Mouse (Mus musculus): Measurements from ENCODE around the gene Tnfrsf26. TPM values are rescaled to one million over a fixed set of nuclear protein-coding genes. Genes with fewer than 3 reads are reported as not detected.
A peak's percentile ranks its signal among the peaks of the same experiment; 100 is the strongest.

Gene Tnfrsf26
- polyA plus RNA-seq, 1 experiment from 2014 or later = 0.23 TPM

DNA sequence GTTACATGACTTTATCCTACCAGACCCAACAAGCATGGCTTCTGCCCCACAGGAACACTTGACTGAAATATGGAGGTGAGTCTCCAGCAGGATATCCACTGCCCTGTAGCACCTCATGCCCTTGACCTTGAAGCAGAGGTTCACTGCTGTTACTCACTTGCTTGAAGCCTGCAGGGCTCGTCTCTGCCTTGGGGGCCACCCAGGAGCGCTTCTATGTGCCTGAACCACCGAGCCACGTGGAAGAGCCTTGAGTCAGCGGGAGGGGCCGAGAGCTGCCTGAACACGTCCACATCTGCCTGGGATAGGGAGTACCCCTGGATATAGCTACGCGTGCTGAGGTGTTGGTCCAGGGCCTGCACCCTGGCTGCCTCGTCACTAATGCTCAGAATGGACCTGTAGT lies 36.3 kb downstream of the Tnfrsf26 start:
- Histone ChIP-seq H3K4me1 (peaks cover 6% of the 10 kb centered on the region; the same call in 1 of the 2 replicates), H3K36me3 (peaks cover 75% of the 10 kb centered on the region), H3K27me3 (no peaks in the 10 kb centered on the region), H3K9me3 (no peaks in the 10 kb centered on the region), H3K4me2 (replicated peaks) (no peak overlapping the region), H3K9ac (replicated peaks) (no peak overlapping the region), H3K27ac (replicated peaks) (no peak overlapping the region), H3K4me3 (no peak overlapping the region)
- 92% methylated on average over 10 of the region's 10 CpGs for WGBS
- ATAC-seq (ENCODE audit: low FRiP score, low read depth) = no peak

DNA sequence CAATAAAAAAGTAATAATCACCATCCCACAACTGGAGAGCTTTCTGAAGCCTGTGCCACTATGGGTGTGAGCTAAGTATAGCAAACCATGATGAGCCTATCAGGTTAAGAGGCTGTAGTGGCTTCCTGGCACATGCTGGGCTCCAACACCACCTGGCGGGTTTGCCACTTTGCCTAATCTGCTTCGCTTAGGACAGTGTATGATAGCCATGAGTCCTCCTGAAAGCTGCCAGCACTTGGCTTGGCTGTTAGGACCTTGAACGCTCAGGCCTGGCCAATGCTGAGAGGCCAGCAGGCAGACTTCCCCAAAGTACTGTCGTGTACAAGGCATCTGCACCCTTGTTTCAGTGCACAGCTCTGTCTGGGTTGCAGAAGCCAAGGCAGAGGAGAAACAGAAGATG lies 40.5 kb downstream of the Tnfrsf26 start:
- peaks cover 95% of the 10 kb centered on the region for H3K36me3 ChIP-seq
- no peak overlapping the region for H3K27ac ChIP-seq (replicated peaks)
- ATAC-seq (ENCODE audit: low FRiP score, low read depth) = no peak
- whole genome bisulfite sequencing = 90% methylated on average over 4 of the region's 4 CpGs
- no peaks in the 10 kb centered on the region for H3K4me1 ChIP-seq
- no peak overlapping the region for H3K9ac ChIP-seq (replicated peaks)
- H3K9me3 ChIP-seq = no peaks in the 10 kb centered on the region
- no peaks in the 10 kb centered on the region for H3K27me3 ChIP-seq
- no peak overlapping the region for H3K4me3 ChIP-seq
- no peak overlapping the region for H3K4me2 ChIP-seq (replicated peaks)

DNA sequence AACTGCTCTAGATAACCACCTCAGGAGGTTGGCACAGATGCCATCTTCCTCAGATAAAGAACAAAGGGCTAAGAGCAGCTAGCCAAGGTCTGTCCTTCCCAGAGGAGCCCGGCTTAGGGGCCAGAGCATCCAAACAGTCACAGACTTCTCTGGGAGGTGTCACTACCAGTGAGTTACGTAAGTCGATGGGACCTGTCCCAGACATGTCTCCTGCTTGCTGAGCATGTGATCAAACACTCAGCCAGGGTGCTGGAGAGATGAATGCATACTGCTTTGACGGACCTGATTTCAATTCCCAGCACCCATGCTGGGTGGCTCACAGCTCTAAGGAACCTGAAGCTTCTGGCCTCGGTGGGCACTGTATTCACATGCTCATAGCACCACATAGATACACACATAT lies 40.9 kb downstream of the Tnfrsf26 start:
- H3K9ac ChIP-seq (replicated peaks) = no peak overlapping the region
- no peaks in the 10 kb centered on the region for H3K27me3 ChIP-seq
- H3K9me3 ChIP-seq = no peaks in the 10 kb centered on the region
- WGBS = 87% methylated on average over 5 of the region's 5 CpGs
- H3K4me2 ChIP-seq (replicated peaks) = no peak overlapping the region
- H3K27ac ChIP-seq (replicated peaks) = no peak overlapping the region
- peaks cover 95% of the 10 kb centered on the region for H3K36me3 ChIP-seq
- no peak for ATAC-seq (ENCODE audit: low FRiP score, low read depth)
- no peaks in the 10 kb centered on the region for H3K4me1 ChIP-seq
- H3K4me3 ChIP-seq = no peak overlapping the region

DNA sequence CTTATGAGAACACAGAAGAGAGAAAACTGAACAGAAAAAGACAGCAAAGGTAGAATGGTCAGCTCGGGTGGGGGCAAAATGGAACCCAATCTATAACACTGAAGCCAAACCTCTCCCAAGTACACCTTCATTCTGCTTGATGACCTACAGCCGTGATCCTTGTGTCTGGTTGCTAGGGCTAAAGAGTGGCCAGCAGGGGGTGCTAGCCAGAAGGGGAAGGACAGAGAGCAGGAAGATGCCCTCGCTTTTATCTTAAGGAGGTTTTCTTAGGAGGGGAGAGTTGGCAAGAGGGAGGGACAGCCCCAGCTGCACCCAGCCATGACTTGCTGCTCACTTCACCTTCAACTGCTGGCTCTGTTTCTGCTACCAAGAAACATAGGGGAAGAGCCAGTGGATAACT lies 44.6 kb downstream of the Tnfrsf26 start:
- Histone ChIP-seq H3K9ac (replicated peaks) (no peak overlapping the region), H3K4me2 (replicated peaks) (no peak overlapping the region), H3K4me3 (no peak overlapping the region), H3K9me3 (no peaks in the 10 kb centered on the region), H3K4me1 (no peaks in the 10 kb centered on the region), H3K27me3 (no peaks in the 10 kb centered on the region), H3K27ac (replicated peaks) (no peak overlapping the region), H3K36me3 (peaks cover 87% of the 10 kb centered on the region)
- no peak for ATAC-seq (ENCODE audit: low FRiP score, low read depth)
- 33% methylated on average over 3 of the region's 3 CpGs for WGBS

DNA sequence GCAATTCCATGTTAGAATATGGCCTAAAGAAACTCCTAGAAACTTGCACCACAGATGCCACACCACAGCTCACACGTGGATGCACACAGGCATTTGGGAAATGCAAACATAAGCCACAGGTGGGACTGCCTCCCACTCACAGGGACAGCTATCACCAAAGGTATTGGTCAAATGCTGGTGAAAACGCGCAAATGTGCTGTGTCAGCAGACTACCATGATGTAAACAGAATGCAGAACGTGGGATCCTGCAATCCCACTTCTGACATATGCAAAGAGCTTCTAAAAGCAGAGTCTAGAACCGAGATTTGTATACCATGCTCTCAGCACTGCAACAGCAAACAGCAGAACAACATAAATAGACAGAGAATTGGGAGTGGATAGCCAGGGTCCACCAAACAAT lies 45.5 kb downstream of the Tnfrsf26 start:
- no peaks in the 10 kb centered on the region for H3K9me3 ChIP-seq
- no peaks in the 10 kb centered on the region for H3K27me3 ChIP-seq
- no peaks in the 10 kb centered on the region for H3K4me1 ChIP-seq
- no peak overlapping the region for H3K4me3 ChIP-seq
- no peak overlapping the region for H3K9ac ChIP-seq (replicated peaks)
- no peak for ATAC-seq (ENCODE audit: low FRiP score, low read depth)
- 95% methylated on average over 5 of the region's 5 CpGs for WGBS
- H3K27ac ChIP-seq (replicated peaks) = no peak overlapping the region
- H3K36me3 ChIP-seq = peaks cover 88% of the 10 kb centered on the region
- H3K4me2 ChIP-seq (replicated peaks) = no peak overlapping the region

DNA sequence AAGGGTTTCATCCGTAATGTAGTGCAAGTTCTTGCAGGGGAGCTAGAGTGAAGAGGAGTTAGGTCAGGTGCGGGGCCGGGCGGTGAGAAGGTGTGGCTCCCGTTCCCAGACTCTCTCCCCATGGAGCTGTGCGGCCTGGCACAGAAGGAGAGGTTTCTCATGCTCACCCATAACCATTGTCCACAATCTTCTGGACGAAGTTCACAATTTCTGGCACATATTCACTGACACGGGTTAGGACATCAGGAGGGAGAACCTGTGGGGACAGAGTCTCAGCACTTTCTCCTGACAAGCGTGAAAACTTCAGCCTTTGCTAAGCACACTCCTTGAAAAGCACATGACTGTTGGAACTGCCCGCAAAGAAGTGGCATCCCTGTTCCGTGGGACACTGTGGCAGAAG lies 52.8 kb downstream of the Tnfrsf26 start:
- H3K9me3 ChIP-seq = no peaks in the 10 kb centered on the region
- no peak overlapping the region for H3K4me3 ChIP-seq
- H3K4me1 ChIP-seq = no peaks in the 10 kb centered on the region
- peaks cover 91% of the 10 kb centered on the region for H3K36me3 ChIP-seq
- ATAC-seq (ENCODE audit: low FRiP score, low read depth) = no peak
- no peak overlapping the region for H3K9ac ChIP-seq (replicated peaks)
- no peaks in the 10 kb centered on the region for H3K27me3 ChIP-seq
- no peak overlapping the region for H3K4me2 ChIP-seq (replicated peaks)
- WGBS = 97% methylated on average over 11 of the region's 11 CpGs
- H3K27ac ChIP-seq (replicated peaks) = no peak overlapping the region

DNA sequence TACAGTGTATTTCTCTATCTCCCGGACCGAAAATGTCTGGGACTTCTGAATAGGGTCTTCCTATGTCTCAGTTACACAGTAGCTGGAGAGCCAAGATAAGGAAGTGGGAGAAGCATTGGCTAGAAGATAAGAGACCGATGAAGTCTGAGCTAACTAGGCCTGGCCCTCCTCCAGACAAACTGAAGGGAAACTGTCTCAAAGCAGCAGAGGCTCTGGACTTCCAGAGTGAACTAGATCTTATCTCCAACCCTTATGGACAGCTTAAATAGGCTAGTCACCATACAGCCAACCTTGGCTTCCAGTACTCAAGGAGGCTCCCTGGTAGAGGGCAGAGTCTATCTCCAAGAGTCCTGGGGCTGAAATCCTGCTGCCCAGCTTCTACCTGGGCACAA lies 62.9 kb downstream of the Tnfrsf26 start:
- Histone ChIP-seq H3K4me3 (no peak overlapping the region), H3K9me3 (no peaks in the 10 kb centered on the region), H3K4me2 (replicated peaks) (no peak overlapping the region), H3K27ac (replicated peaks) (no peak overlapping the region), H3K4me1 (no peaks in the 10 kb centered on the region), H3K36me3 (peaks cover 98% of the 10 kb centered on the region), H3K27me3 (no peaks in the 10 kb centered on the region), H3K9ac (replicated peaks) (no peak overlapping the region)
- WGBS = 94% methylated on average over 3 of the region's 3 CpGs
- ATAC-seq (ENCODE audit: low FRiP score, low read depth) = no peak

DNA sequence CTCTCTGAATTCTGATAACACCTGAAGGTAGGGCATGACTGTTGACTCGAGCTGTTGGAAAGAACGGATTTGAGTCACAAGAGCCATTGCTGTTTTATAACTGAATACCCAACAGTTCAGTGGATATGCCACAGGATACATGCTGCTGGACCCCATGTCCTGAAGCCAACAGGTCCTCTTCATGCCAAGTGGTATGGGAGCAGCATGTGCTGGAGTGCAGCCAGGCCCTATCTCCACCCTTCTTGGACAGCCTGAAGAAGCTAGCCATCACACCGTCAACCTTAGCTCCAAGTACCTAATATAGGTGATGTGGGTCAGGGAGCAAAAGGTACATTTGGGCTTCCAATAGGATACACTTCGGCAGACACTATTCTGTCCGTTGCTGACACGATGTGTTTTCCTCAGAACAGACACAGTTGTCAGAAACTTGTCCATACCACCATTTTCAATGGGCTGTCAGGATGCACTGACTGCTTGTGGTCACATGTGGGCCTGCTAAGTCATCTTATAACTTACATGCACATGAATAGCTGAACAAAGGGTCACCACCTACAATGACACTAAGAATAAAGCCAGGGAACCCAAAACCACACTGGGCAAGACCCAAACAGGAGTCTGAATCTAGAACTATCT lies 63.4 kb downstream of the Tnfrsf26 start:
- H3K4me2 ChIP-seq (replicated peaks) = no peak overlapping the region
- no peaks in the 10 kb centered on the region for H3K27me3 ChIP-seq
- H3K4me3 ChIP-seq = no peak overlapping the region
- H3K9ac ChIP-seq (replicated peaks) = no peak overlapping the region
- no peak for ATAC-seq (ENCODE audit: low FRiP score, low read depth)
- WGBS = 92% methylated on average over 6 of the region's 6 CpGs
- H3K27ac ChIP-seq (replicated peaks) = no peak overlapping the region
- no peaks in the 10 kb centered on the region for H3K4me1 ChIP-seq
- H3K9me3 ChIP-seq = no peaks in the 10 kb centered on the region
- H3K36me3 ChIP-seq = peaks cover 98% of the 10 kb centered on the region

DNA sequence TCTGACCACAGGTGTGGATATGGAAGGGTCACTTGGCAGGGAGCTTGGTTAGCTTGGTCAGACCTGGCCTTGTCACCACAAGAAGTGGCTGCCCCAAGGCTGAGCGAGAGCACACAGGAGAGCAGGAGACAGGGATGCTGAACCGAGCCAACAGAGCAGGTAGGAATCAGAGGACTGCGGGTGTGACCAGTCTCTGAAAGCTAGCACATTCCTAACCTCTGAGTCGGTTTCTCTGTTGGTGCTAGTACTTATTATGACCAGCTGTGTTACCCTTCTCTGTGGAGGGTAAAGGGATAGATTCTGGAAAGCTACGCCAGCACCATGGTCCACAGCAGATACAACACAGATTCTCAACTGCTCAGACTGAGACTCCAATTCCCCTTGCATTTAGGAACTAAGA lies 64.7 kb downstream of the Tnfrsf26 start:
- peaks cover 98% of the 10 kb centered on the region for H3K36me3 ChIP-seq

More for the DNA sequence above, 64.7 kb downstream of the Tnfrsf26 start:
- no peak overlapping the region for H3K4me2 ChIP-seq (replicated peaks)
- no peak for ATAC-seq (ENCODE audit: low FRiP score, low read depth)
- H3K27me3 ChIP-seq = no peaks in the 10 kb centered on the region
- no peaks in the 10 kb centered on the region for H3K4me1 ChIP-seq
- no peak overlapping the region for H3K27ac ChIP-seq (replicated peaks)
- H3K4me3 ChIP-seq = no peak overlapping the region
- WGBS = 92% methylated on average over 5 of the region's 5 CpGs
- H3K9me3 ChIP-seq = no peaks in the 10 kb centered on the region
- H3K9ac ChIP-seq (replicated peaks) = no peak overlapping the region

Small RNA genes within 50 kb of the gene (microRNA-seq; reads per million reads assigned to microRNA genes)
- 7.4 reads per million, percentile 24 among the genes with 10 or more reads in this experiment for gene Mir7064

Other genes starting within 250 kb of the Tnfrsf26 start
- 875 and 1,070 TPM in 2 replicates for gene Cdkn1c, start 167.7 kb downstream of the Tnfrsf26 start, polyA plus RNA-seq (2016; fragmentation: Nextera tagmentation; extraction: Ambion mirVana)
- gene Slc22a18, start 155.0 kb downstream of the Tnfrsf26 start, polyA plus RNA-seq (2016; fragmentation: Nextera tagmentation; extraction: Ambion mirVana) = 0.38 and 0.48 TPM in 2 replicates
- gene Phlda2, start 125.6 kb downstream of the Tnfrsf26 start, polyA plus RNA-seq (2016; fragmentation: Nextera tagmentation; extraction: Ambion mirVana) = 1.4 and 1.5 TPM in 2 replicates
- 345 and 355 TPM in 2 replicates for gene Nap1l4, start 79.6 kb downstream of the Tnfrsf26 start, polyA plus RNA-seq (2016; fragmentation: Nextera tagmentation; extraction: Ambion mirVana)
- gene Cars, start 28.6 kb downstream of the Tnfrsf26 start, polyA plus RNA-seq (2016; fragmentation: Nextera tagmentation; extraction: Ambion mirVana) = 67.5 and 72.1 TPM in 2 replicates
- gene Tnfrsf22, start 20.9 kb upstream of the Tnfrsf26 start, polyA plus RNA-seq (2016; fragmentation: Nextera tagmentation; extraction: Ambion mirVana) = 5.9 and 7.6 TPM in 2 replicates
- gene Tnfrsf23, start 57.1 kb upstream of the Tnfrsf26 start, polyA plus RNA-seq (2016; fragmentation: Nextera tagmentation; extraction: Ambion mirVana) = 0.57 and 0.60 TPM in 2 replicates
- gene Osbpl5, start 128.3 kb upstream of the Tnfrsf26 start, polyA plus RNA-seq (2016; fragmentation: Nextera tagmentation; extraction: Ambion mirVana) = 21.6 and 22.1 TPM in 2 replicates
- not detected in 2 replicates for gene Mrgprg, start 138.3 kb upstream of the Tnfrsf26 start, polyA plus RNA-seq (2016; fragmentation: Nextera tagmentation; extraction: Ambion mirVana)
- 2.2 and 3.0 TPM in 2 replicates for gene Mrgpre, start 155.8 kb upstream of the Tnfrsf26 start, polyA plus RNA-seq (2016; fragmentation: Nextera tagmentation; extraction: Ambion mirVana)
- 8.0 and 10.2 TPM in 2 replicates for gene Nadsyn1, start 194.1 kb upstream of the Tnfrsf26 start, polyA plus RNA-seq (2016; fragmentation: Nextera tagmentation; extraction: Ambion mirVana)
- 61.5 and 71.2 TPM in 2 replicates for gene Dhcr7, start 194.4 kb upstream of the Tnfrsf26 start, polyA plus RNA-seq (2016; fragmentation: Nextera tagmentation; extraction: Ambion mirVana)
- gene Gm498, start 238.1 kb upstream of the Tnfrsf26 start, polyA plus RNA-seq (2016; fragmentation: Nextera tagmentation; extraction: Ambion mirVana) = not detected in 2 replicates

Data from midbrain, embryonic 12.5 days (tissue).